Mouse (Mus musculus) NIH3T3 (cell line): ENCODE results near the gene Nek2.

Source experiments
- DNase-seq: peaks from one replicate; pipeline ENCODE4 v3.0.0-alpha.2; 2012; ENCODE audit warnings: low read depth

Gene Nek2

GRCm38 (mm10) chr1:191814935-191815334 is 6.3 kb upstream of the Nek2 start:
- DNase-seq = peak; percentile 62

DNA sequence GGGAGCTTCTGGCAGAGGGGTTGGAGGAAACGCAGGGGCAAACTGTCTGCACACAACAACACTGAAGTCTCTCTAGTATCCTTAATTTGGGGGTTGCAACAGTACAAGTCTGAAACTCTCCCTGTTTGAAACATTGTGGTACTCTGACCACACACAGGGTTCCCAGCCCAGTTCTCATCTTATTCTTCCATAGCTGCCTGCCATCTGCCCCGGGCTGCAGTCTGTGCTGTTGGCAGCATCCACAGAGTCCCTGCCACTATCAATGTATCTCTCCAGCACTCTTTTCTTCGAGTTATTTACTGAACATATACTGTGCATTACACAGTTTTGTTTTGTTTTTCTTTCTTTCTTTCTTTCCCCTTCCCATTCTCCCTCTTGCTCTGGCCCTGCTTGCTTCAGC is 4.6 kb upstream of the Nek2 start:
- DNase-seq = no peak

DNA sequence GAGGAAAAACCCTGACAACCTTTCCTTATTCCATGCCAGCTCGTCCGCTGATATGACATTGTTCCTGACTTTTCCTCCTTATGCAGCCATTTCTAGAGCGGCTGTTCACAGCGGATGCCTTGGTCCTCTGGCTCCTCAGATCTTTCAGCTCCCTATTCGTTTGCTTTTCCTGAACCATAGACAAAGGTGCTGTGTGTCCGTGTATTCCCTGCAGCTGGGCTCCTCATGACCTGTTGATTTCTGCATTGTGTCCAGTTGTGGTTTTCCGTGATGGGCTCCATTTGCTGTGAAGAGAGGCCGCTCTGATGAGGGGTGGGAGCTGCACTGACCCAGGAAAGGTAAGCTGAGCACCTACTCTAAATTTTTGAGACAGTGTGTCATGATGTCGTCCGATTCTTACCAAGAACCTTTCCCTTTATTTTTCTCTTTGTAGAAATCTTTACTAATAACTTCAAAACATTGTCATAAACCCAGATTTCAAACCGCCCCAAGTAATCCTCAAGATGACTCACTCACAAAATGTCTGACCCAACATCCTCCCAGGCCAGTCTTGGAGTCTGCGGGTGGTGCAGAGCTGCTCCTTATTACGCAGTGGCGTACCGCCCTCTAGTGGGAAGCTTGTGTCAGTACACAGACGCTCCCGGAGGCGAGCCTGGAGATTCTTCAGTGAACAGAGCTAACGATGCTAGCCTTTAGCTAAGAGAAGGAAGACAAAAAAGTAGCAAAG is 3.7 kb upstream of the Nek2 start:
- peak; percentile 97 for DNase-seq

DNA sequence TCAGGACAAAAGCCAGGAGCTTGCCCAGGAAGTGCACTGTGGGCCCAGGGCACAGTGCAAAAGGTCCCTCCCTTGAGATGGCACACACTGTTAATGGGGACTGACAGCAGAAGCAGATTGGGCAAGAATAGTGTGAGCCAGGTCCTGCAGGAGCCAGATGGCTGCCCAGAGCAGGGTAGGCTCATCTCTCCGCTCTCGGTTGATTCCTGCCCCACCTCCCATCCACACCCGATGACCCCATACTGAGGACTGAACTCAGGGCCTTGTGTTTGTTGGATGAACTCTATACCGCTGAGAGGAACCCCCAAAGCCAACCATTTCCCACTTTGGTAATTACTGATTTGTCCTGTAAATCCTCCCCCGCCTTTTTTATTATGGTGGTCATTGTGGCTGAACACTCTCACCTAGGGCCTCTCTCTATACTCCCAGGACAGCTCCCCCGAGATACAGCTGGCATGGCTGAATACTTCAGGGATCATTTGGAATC is 3.1 kb upstream of the Nek2 start:
- no peak for DNase-seq

DNA sequence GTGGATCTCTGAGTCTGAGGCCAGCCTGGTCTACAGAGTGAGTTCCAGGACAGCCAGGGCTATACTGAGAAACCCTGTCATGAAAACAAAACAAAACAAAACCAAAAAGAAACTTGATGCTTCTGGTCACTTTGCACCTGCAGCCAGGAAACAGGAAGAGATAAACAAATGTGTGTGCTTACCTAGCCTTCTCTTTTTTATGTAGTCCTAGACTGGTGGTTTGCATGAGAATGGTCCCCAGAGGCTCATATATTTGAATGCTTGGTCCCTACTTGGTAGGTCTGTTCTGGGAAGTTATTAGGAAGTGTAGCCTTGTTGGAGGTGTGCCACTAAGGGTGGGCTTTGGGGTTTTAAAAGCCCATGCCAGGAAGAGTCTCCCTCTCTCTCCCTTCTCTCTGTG is 2.2 kb upstream of the Nek2 start:
- DNase-seq = no peak

- no peak for DNase-seq
Observed at GRCm38 (mm10) chr1:191820951-191821325, 306 bp upstream of the Nek2 start.

DNA sequence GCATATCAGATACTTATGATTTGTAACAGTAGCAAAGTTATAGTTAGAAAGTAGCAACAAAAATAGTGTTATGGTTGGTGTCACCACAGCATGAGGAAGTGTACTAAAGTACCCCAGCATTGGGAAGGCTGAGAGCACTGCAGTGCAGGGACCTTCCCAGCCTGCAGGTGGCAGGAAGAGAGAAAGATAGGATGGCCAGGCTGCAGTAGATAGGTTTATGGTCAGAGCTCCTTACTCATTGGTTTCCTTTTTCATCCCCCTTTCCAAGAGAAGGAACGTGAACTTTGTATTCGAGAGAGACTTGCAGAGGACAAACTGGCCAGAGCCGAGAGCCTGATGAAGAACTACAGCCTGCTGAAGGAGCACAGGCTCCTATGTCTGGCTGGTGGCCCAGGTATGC is 7.9 kb downstream of the Nek2 start:
- DNase-seq = peak; percentile 39

DNA sequence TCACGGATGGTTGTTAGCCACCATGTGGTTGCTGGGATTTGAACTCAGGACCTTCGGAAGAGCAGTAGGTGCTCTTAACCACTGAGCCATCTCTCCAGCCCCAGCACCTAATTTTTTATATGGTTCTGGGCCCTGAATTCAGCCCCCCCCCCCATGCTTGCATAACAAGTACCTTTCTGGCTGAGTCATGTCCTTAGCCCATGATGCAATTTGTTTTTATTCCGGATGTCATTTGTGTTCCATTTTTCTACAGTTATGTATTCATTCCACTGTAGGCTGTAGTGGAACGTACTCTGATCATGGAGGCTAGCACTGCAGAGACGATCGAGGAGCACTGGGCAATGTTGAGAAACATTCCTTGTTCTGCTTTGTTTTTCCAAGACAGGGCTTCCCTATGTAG is 12.2 kb downstream of the Nek2 start:
- DNase-seq = no peak

DNA sequence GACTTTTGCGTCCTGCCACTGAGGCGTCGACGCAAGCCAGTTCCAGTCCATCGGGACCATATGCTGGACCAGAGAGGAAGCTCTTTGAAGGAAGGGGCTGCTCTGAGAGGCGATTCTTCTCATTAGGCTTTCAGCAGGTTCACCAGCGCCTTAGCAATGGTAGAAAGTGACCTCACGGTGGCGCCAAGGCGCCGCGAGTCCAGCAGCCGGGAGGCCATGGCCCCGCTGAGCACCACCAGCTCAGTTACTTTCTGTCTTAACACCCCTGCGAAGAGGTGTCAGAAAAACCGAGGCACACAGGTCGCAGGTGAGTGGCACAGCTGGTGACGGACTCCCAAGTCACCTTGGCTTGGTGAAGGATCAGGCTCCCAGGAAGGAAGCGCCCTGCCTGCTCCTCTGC is 13.6 kb downstream of the Nek2 start:
- peak; percentile 92 for DNase-seq

- no peak for DNase-seq
Observed at GRCm38 (mm10) chr1:191836318-191836985, 15.2 kb downstream of the Nek2 start.

- no peak for DNase-seq
Observed at GRCm38 (mm10) chr1:191837691-191838090, 16.4 kb downstream of the Nek2 start.

DNA sequence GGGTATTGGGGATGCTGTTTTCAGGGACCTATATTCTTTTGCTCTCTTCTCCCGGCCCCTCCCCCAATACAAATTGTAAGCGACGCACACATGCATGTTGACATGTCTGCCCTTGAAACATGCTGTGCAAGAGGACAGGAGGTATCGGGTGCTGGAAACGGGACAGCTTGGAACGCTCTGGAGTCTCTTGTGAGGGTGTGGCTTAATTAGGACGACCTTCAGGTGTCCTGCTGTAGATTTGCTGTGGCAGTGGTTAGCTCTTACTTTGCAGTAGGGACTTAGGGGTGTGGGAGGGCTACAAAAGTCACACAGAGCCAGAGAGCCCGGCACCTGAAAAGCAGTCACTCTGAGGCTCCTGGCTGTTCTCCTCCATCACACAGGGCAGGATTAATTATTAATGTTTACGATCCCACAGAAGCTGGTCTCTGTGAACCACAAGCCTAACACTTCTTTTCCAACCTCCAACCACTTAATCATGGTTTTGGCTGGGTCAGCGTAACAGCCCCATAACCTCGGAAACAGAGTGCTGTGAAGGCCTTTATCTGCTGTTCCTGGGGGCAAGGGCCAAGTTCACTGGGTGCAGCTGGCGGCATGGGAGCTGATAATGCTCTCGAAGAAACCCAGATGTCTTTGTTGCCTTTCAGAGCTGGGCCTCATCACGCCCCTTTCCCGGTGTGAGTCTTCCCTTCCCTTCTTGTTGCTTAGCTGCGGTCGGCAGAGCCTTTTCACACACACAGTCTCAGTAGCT is 17.9 kb downstream of the Nek2 start:
- no peak for DNase-seq

GRCm38 (mm10) chr1:191840774-191841565 is 19.7 kb downstream of the Nek2 start:
- DNase-seq = peak; percentile 55

GRCm38 (mm10) chr1:191842247-191842646 is 21.0 kb downstream of the Nek2 start:
- DNase-seq = no peak

GRCm38 (mm10) chr1:191846667-191847066 is 25.4 kb downstream of the Nek2 start:
- no peak for DNase-seq

DNA sequence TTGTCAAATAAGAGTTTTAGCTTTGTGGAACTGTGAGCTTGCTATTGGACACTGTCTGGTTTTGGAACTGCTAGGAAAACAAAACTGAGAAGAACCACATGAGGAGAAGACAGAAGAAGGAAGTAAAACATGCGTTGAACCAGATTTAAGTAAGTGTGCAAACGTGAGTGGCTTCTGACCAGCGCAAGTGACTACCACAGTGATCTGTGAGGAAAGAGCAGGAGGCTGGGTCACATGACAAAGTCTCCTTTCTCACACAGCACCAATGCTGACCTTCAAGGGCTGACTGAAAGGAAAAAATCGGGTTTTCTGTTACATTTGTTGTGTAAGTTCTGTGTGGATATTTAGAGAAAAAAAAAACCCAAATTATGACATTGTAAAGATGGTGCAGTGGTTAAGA is 28.3 kb downstream of the Nek2 start:
- no peak for DNase-seq

GRCm38 (mm10) chr1:191853442-191853841 is 32.2 kb downstream of the Nek2 start:
- DNase-seq = no peak

DNA sequence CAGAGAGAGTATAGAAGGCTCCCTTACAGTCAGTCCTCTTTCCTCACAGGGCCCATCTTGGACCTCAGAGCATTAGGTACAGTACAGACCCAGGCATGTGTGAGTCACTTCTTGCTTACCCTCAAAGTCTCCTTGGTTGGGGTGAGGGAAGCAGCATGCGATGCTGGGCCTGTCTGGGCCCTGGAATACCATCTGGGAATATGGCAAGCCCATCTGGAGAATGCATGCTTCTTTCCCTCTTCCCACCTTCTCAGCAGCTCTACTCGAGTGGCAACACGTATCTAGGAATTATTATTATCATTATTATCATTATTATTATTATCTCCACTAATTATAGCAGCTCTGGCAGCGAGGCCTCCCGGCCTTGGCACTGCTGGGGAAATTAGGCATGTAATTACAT is 33.5 kb downstream of the Nek2 start:
- DNase-seq = no peak

- DNase-seq = peak; percentile 52
Observed at GRCm38 (mm10) chr1:191855136-191855878, 34.1 kb downstream of the Nek2 start.

- no peak for DNase-seq
Observed at GRCm38 (mm10) chr1:191856886-191857651, 35.8 kb downstream of the Nek2 start.

GRCm38 (mm10) chr1:191858136-191858535 is 36.9 kb downstream of the Nek2 start:
- no peak for DNase-seq
